Mouse (Mus musculus): Measurements from ENCODE around the gene Hunk. TPM values are rescaled to one million over a fixed set of nuclear protein-coding genes. Genes with fewer than 3 reads are reported as not detected.

Gene Hunk
- polyA plus RNA-seq, 1 experiment = 0.71 TPM

DNA sequence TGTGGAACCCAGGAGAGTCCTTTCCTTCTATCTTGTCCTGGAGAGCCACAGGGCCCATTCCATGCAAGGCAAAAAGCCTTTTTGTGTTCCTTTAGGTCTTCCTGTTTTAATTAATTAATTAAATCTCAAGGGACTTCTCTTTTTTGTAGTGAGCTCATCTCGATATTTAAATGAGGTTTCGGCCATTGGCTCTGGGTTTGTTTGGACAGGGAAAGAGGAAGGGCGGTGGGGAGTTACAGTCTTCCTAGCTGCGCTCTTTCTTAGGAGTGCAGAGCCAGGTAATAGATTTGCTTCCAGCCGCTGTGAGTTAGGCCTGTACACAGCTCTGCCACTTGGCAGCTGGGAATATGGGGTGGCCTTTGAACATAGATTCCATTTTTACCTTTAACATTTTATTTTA is 40.4 kb downstream of the Hunk start:
- H3ac ChIP-seq (ENCODE audit: control insufficient read depth, insufficient read length, low read depth) = no peak overlapping the region
- H3K79me3 ChIP-seq (ENCODE audit: low read depth) = no peaks in the 10 kb centered on the region
- TF ChIP-seq CTCF (IDR thresholded peaks at IDR 0.05; ENCODE audit: control insufficient read depth, insufficient read depth, insufficient read length) (no peak), MYOD1 (IDR thresholded peaks at IDR 0.05; ENCODE audit: control insufficient read depth, insufficient read length, low read depth) (no peak), MYOG (IDR thresholded peaks at IDR 0.05; ENCODE audit: control insufficient read depth, extremely low read depth, insufficient read length) (no peak), MAX (IDR thresholded peaks at IDR 0.05) (no peak), CEBPB (IDR thresholded peaks at IDR 0.05; ENCODE audit: low read depth) (no peak), USF1 (IDR thresholded peaks at IDR 0.05; ENCODE audit: low read depth) (no peak), FOSL1 (IDR thresholded peaks at IDR 0.05; ENCODE audit: insufficient read depth, low read length, poor library complexity, severe bottlenecking) (no peak)
- H3K36me3 ChIP-seq (ENCODE audit: control insufficient read depth, insufficient read depth) = no peaks in the 10 kb centered on the region
- H3K79me2 ChIP-seq (ENCODE audit: control insufficient read depth, insufficient read depth) = no peaks in the 10 kb centered on the region
- no peak overlapping the region for H3K4me3 ChIP-seq (ENCODE audit: insufficient read depth, poor library complexity, severe bottlenecking)
- H3K27me3 ChIP-seq (ENCODE audit: control insufficient read depth, insufficient read depth, insufficient read length) = no peaks in the 10 kb centered on the region

DNA sequence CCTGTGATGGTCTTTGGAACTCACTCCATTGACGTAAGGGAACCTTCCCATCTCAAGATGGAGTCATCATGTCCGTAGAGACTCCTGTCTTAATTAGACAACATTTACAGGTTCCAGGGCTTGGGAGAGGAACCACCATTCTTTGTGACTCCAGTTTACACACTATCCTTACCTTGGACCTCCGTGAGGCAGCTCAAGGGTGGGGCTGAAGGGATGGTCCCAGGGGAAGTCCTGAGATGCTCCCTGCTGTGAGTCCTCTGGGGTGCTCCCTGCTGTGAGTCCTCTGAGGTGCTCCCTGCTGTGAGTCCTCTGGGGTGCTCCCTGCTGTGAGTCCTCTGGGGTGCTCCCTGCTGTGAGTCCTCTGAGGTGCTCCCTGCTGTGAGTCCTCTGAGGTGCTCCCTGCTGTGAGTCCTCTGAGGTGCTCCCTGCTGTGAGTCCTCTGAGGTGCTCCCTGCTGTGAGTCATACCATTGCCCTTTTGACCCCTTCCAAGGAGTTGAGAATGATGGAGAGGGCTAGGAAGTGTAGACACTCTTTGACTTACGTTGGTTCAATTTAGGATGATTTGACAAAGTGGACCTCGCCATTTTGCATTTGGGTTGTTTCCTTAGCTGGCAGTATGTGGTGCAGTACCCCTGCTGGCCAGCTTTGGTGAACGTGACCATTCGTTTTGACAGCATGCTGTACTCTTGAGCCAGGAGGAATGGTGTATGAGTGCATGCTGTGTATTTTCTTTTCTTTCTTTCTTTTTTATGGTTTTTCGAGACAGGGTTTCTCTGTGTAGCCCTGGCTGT is 42.2 kb downstream of the Hunk start:
- H3K4me3 ChIP-seq (ENCODE audit: insufficient read depth, poor library complexity, severe bottlenecking) = no peak overlapping the region
- H3ac ChIP-seq (ENCODE audit: control insufficient read depth, insufficient read length, low read depth) = no peak overlapping the region
- H3K27me3 ChIP-seq (ENCODE audit: control insufficient read depth, insufficient read depth, insufficient read length) = no peaks in the 10 kb centered on the region
- no peaks in the 10 kb centered on the region for H3K79me3 ChIP-seq (ENCODE audit: low read depth)
- H3K79me2 ChIP-seq (ENCODE audit: control insufficient read depth, insufficient read depth) = no peaks in the 10 kb centered on the region
- TF ChIP-seq CEBPB (IDR thresholded peaks at IDR 0.05; ENCODE audit: low read depth) = no peak
- TF ChIP-seq USF1 (IDR thresholded peaks at IDR 0.05; ENCODE audit: low read depth) = no peak
- H3K36me3 ChIP-seq (ENCODE audit: control insufficient read depth, insufficient read depth) = no peaks in the 10 kb centered on the region

DNA sequence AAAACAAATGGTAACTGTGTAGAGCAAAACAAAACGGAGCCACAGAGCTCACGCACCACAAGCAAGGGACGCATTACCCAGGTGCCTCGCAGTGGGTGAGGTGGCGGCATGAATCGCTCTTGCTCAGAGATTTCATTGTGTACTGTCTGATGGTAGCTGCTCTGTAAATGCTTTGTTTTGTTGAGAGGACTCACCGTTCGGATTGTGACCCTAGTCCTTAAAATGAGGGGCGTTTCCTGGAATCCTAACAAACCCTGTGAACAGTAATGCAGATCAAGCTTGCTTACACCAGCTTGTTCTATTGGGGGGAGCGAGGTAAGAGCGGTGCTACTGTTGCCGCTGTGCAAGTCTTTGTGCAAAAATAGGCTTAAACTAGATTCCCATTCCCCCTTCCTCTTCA is 47.7 kb downstream of the Hunk start:
- Histone ChIP-seq H3K4me3 (ENCODE audit: insufficient read depth, poor library complexity, severe bottlenecking) (no peak overlapping the region), H3ac (ENCODE audit: control insufficient read depth, insufficient read length, low read depth) (no peak overlapping the region), H3K79me2 (ENCODE audit: control insufficient read depth, insufficient read depth) (no peaks in the 10 kb centered on the region), H3K36me3 (ENCODE audit: control insufficient read depth, insufficient read depth) (no peaks in the 10 kb centered on the region), H3K79me3 (ENCODE audit: low read depth) (no peaks in the 10 kb centered on the region), H3K27me3 (ENCODE audit: control insufficient read depth, insufficient read depth, insufficient read length) (no peaks in the 10 kb centered on the region)
- TF ChIP-seq MAX (IDR thresholded peaks at IDR 0.05) (no peak), MYOD1 (IDR thresholded peaks at IDR 0.05; ENCODE audit: control insufficient read depth, insufficient read length, low read depth) (no peak), CTCF (IDR thresholded peaks at IDR 0.05; ENCODE audit: control insufficient read depth, insufficient read depth, insufficient read length) (no peak), MYOG (IDR thresholded peaks at IDR 0.05; ENCODE audit: control insufficient read depth, extremely low read depth, insufficient read length) (no peak), FOSL1 (IDR thresholded peaks at IDR 0.05; ENCODE audit: insufficient read depth, low read length, poor library complexity, severe bottlenecking) (no peak), CEBPB (IDR thresholded peaks at IDR 0.05; ENCODE audit: low read depth) (no peak), USF1 (IDR thresholded peaks at IDR 0.05; ENCODE audit: low read depth) (no peak)

DNA sequence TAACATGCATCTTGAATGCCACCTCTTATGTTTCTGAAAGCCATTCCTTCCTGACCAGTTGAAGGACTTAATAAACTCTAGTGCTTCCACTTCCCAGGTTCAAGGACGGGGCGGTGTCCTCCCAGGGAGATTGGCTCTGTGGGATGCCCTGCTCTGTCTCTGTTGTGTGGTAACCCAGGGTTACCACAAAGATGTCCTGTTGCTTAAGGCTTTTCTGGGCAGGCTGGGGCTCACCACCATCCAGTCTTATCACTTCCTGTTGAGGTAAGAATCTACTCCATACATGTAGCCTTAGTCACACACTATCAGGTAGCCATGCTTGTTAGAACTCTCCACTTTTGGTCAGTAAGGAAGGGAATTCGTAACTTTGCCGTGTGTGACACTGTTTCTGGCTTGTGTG is 49.4 kb downstream of the Hunk start:
- Histone ChIP-seq H3K79me3 (ENCODE audit: low read depth) (no peaks in the 10 kb centered on the region), H3K27me3 (ENCODE audit: control insufficient read depth, insufficient read depth, insufficient read length) (no peaks in the 10 kb centered on the region), H3K79me2 (ENCODE audit: control insufficient read depth, insufficient read depth) (no peaks in the 10 kb centered on the region), H3K36me3 (ENCODE audit: control insufficient read depth, insufficient read depth) (no peaks in the 10 kb centered on the region), H3K4me3 (ENCODE audit: insufficient read depth, poor library complexity, severe bottlenecking) (no peak overlapping the region), H3ac (ENCODE audit: control insufficient read depth, insufficient read length, low read depth) (no peak overlapping the region)
- TF ChIP-seq USF1 (IDR thresholded peaks at IDR 0.05; ENCODE audit: low read depth) (no peak), MYOD1 (IDR thresholded peaks at IDR 0.05; ENCODE audit: control insufficient read depth, insufficient read length, low read depth) (no peak), MYOG (IDR thresholded peaks at IDR 0.05; ENCODE audit: control insufficient read depth, extremely low read depth, insufficient read length) (no peak), MAX (IDR thresholded peaks at IDR 0.05) (no peak), CEBPB (IDR thresholded peaks at IDR 0.05; ENCODE audit: low read depth) (no peak), CTCF (IDR thresholded peaks at IDR 0.05; ENCODE audit: control insufficient read depth, insufficient read depth, insufficient read length) (no peak), FOSL1 (IDR thresholded peaks at IDR 0.05; ENCODE audit: insufficient read depth, low read length, poor library complexity, severe bottlenecking) (no peak)

DNA sequence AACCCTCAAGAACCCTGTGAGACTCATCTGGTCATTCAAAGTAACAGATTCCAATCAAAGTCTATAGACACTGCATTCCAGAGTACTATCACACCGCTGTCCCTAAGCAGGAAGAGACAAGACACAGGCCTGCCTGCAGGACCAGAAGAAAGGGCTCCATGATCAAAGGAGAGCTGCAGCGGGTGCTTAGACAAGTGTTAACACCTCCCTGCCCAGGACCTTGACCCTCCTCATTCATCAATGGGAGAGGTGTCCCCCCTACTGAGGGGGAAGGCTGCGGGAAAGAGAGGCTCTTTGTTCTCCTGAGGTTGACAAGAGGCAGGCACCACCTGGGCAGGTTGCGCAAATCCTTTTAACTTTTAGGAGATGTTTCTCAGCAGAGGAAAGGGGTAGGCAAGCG is 51.5 kb downstream of the Hunk start:
- Histone ChIP-seq H3K79me2 (ENCODE audit: control insufficient read depth, insufficient read depth) (no peaks in the 10 kb centered on the region), H3K4me3 (ENCODE audit: insufficient read depth, poor library complexity, severe bottlenecking) (no peak overlapping the region), H3K79me3 (ENCODE audit: low read depth) (no peaks in the 10 kb centered on the region), H3ac (ENCODE audit: control insufficient read depth, insufficient read length, low read depth) (no peak overlapping the region), H3K36me3 (ENCODE audit: control insufficient read depth, insufficient read depth) (no peaks in the 10 kb centered on the region), H3K27me3 (ENCODE audit: control insufficient read depth, insufficient read depth, insufficient read length) (no peaks in the 10 kb centered on the region)
- no peak for TF ChIP-seq FOSL1 (IDR thresholded peaks at IDR 0.05; ENCODE audit: insufficient read depth, low read length, poor library complexity, severe bottlenecking)

DNA sequence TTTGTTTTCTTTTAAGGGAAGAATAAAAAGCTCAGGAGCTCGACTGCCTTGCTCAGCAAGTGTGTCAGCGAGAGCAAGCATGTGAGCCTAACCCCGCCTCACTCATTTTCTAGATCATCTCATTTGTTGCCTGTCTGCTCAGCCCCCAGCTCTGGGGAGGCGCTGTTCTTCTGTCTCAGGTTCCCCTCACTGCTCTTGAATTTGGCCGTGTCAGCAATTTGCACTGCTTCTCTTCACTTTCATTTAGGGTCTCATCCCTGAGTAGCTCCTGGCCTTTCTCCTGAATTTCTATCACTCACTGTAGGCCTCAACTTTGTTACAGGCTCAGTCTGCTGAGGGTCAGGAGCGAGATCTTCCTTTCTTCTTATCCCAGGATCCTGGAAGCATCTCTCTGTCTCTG is 53.7 kb downstream of the Hunk start:
- H3K36me3 ChIP-seq (ENCODE audit: control insufficient read depth, insufficient read depth) = no peaks in the 10 kb centered on the region

More for the DNA sequence above, 53.7 kb downstream of the Hunk start:
- H3K79me2 ChIP-seq (ENCODE audit: control insufficient read depth, insufficient read depth) = no peaks in the 10 kb centered on the region
- H3ac ChIP-seq (ENCODE audit: control insufficient read depth, insufficient read length, low read depth) = no peak overlapping the region
- H3K4me3 ChIP-seq (ENCODE audit: insufficient read depth, poor library complexity, severe bottlenecking) = no peak overlapping the region
- no peaks in the 10 kb centered on the region for H3K27me3 ChIP-seq (ENCODE audit: control insufficient read depth, insufficient read depth, insufficient read length)
- no peak for TF ChIP-seq MYOD1 (IDR thresholded peaks at IDR 0.05; ENCODE audit: control insufficient read depth, insufficient read length, low read depth)
- TF ChIP-seq MYOG (IDR thresholded peaks at IDR 0.05; ENCODE audit: control insufficient read depth, extremely low read depth, insufficient read length) = no peak
- H3K79me3 ChIP-seq (ENCODE audit: low read depth) = no peaks in the 10 kb centered on the region
